Mouse (Mus musculus) forebrain, embryonic 14.5 days (tissue): ENCODE results near the gene Cdk4. TPM values are rescaled to one million over a fixed set of nuclear protein-coding genes. Genes with fewer than 3 reads are reported as not detected.

Source experiments
- ATAC-seq: fragments of 200-750 bp; cut with Nextera tagmentation; 2 replicates; pipeline ENCODE4 v1.8.0; 2017; ENCODE audit warnings: mild to moderate bottlenecking, moderate library complexity
- DNase-seq: peaks from one replicate; pipeline ENCODE4 v3.0.0-alpha.2; 2015; ENCODE audit warnings: low spot score
- H3K27ac ChIP-seq: fragments of 300-500 bp; sonication (generic); 2 replicates; pipeline ENCODE4 v1.5.1; 2014; ENCODE audit warnings: low read depth, mild to moderate bottlenecking, control low read depth, low read length, moderate library complexity
- H3K27me3 ChIP-seq: fragments of 300-500 bp; sonication (generic); replicated peaks from 2 replicates; pipeline ENCODE4 v1.6.1; 2014; ENCODE audit warnings: low read length, control low read depth, mixed read lengths; ENCODE audit not compliant: control insufficient read depth, insufficient read depth
- H3K36me3 ChIP-seq: fragments of 300-500 bp; sonication (generic); 2 replicates; pipeline ENCODE4 v1.6.1; 2014; ENCODE audit warnings: low read length, control low read depth; ENCODE audit not compliant: control insufficient read depth, insufficient read depth
- H3K4me1 ChIP-seq: fragments of 300-500 bp; sonication (generic); 2 replicates; pipeline ENCODE4 v1.6.1; 2014; ENCODE audit warnings: antibody characterized with exemption, low read length, control low read depth; ENCODE audit not compliant: control insufficient read depth, insufficient read depth
- H3K4me2 ChIP-seq: fragments of 300-500 bp; sonication (generic); 2 replicates; pipeline ENCODE4 v1.6.1; 2014; ENCODE audit warnings: mild to moderate bottlenecking, control low read depth, low read length
- H3K4me3 ChIP-seq: fragments of 300-500 bp; sonication (generic); 2 replicates; pipeline ENCODE4 v1.5.1; 2014; ENCODE audit warnings: low read depth, low read length, control low read depth
- H3K9ac ChIP-seq: fragments of 300-500 bp; sonication (generic); 2 replicates; pipeline ENCODE4 v1.6.1; 2014; ENCODE audit warnings: mild to moderate bottlenecking, low read length, control low read depth, moderate library complexity
- H3K9me3 ChIP-seq: fragments of 300-500 bp; sonication (generic); replicated peaks from 2 replicates; pipeline ENCODE4 v1.6.1; 2016; ENCODE audit warnings: low read length, control low read depth, mixed read lengths; ENCODE audit not compliant: control insufficient read depth
- WGBS: fragments of 180-500 bp; shearing (Covaris S2); extraction: QIAGEN DNeasy Blood & Tissue Kit; methylation state at CpG from one replicate; pipeline ENCODE4 v1.1.7; 2014; 5-methylcytosine and 5-hydroxymethylcytosine counted together
- polyA plus RNA-seq: library from polyadenylated mRNA; unstranded; fragments of >200 nt; fragmentation: Nextera tagmentation; extraction: Ambion mirVana; gene quantifications from 2 replicates; pipeline ENCODE4 v1.2.1, GENCODE M21; 2014

Gene Cdk4
- polyA plus RNA-seq, 1 experiment from 2014 or later, result 2,468 TPM

GRCm38 (mm10) chr10:127081996-127082620, 18.8 kb downstream of the Cdk4 start:
- WGBS, result 24% methylated on average over 8 of the region's 8 CpGs
- Histone ChIP-seq H3K9ac (peak overlapping the region; percentile 85), H3K9me3 (no peaks in the 10 kb centered on the region), H3K27me3 (peaks cover 37% of the 10 kb centered on the region), H3K36me3 (peaks cover 10% of the 10 kb centered on the region; the same call in 1 of the 2 replicates), H3K4me1 (peaks cover 31% of the 10 kb centered on the region), H3K4me3 (peak overlapping the region; percentile 74), H3K27ac (no peak overlapping the region), H3K4me2 (peak overlapping the region; percentile 97)
- DNase-seq (peak; percentile 84), ATAC-seq (peak; percentile 27)

- Histone ChIP-seq H3K4me2 (no peak overlapping the region), H3K4me3 (no peak overlapping the region), H3K9ac (no peak overlapping the region), H3K36me3 (peaks cover 10% of the 10 kb centered on the region; the same call in 1 of the 2 replicates), H3K4me1 (peaks cover 21% of the 10 kb centered on the region), H3K9me3 (no peaks in the 10 kb centered on the region), H3K27me3 (peaks cover 41% of the 10 kb centered on the region), H3K27ac (no peak overlapping the region)
- WGBS, result 43% methylated on average over 8 of the region's 8 CpGs
- ATAC-seq, result no peak
- DNase-seq, result no peak
These were observed 20.1 kb downstream of the Cdk4 start for GRCm38 (mm10) chr10:127083292-127083914.

GRCm38 (mm10) chr10:127083915-127084306, 20.6 kb downstream of the Cdk4 start:
- Histone ChIP-seq H3K27ac (no peak overlapping the region), H3K4me1 (peaks cover 20% of the 10 kb centered on the region), H3K9me3 (no peaks in the 10 kb centered on the region), H3K4me3 (no peak overlapping the region), H3K36me3 (peaks cover 10% of the 10 kb centered on the region; the same call in 1 of the 2 replicates), H3K4me2 (no peak overlapping the region), H3K9ac (no peak overlapping the region), H3K27me3 (peaks cover 43% of the 10 kb centered on the region)
- WGBS, result 40% methylated on average over 5 of the region's 5 CpGs
- ATAC-seq, result no peak
- DNase-seq, result no peak

- Histone ChIP-seq H3K4me2 (no peak overlapping the region), H3K4me1 (peaks cover 17% of the 10 kb centered on the region), H3K9ac (no peak overlapping the region), H3K4me3 (no peak overlapping the region), H3K27me3 (peaks cover 51% of the 10 kb centered on the region), H3K36me3 (peaks cover 10% of the 10 kb centered on the region; the same call in 1 of the 2 replicates), H3K27ac (no peak overlapping the region), H3K9me3 (no peaks in the 10 kb centered on the region)
- DNase-seq (no peak), ATAC-seq (no peak)
- 85% methylated on average over 9 of the region's 9 CpGs for WGBS
These were observed 21.7 kb downstream of the Cdk4 start for GRCm38 (mm10) chr10:127085052-127085451.

- WGBS, result 63% methylated on average over 6 of the region's 6 CpGs
- Histone ChIP-seq H3K36me3 (peaks cover 10% of the 10 kb centered on the region; the same call in 1 of the 2 replicates), H3K4me2 (no peak overlapping the region), H3K9me3 (no peaks in the 10 kb centered on the region), H3K4me3 (no peak overlapping the region), H3K27ac (no peak overlapping the region), H3K27me3 (peaks cover 51% of the 10 kb centered on the region), H3K9ac (no peak overlapping the region), H3K4me1 (peaks cover 15% of the 10 kb centered on the region)
- ATAC-seq (no peak), DNase-seq (no peak)
These were observed 22.3 kb downstream of the Cdk4 start for GRCm38 (mm10) chr10:127085633-127086032.

GRCm38 (mm10) chr10:127090560-127091411, 27.5 kb downstream of the Cdk4 start:
- H3K9me3 ChIP-seq, result no peaks in the 10 kb centered on the region
- peaks cover 18% of the 10 kb centered on the region for H3K4me1 ChIP-seq
- peaks cover 20% of the 10 kb centered on the region for H3K36me3 ChIP-seq
- 6% methylated on average over 57 of the region's 57 CpGs for WGBS
- ATAC-seq (peak; percentile 43), DNase-seq (peak; percentile 71)
- peaks cover 41% of the 10 kb centered on the region for H3K27me3 ChIP-seq
- no peak overlapping the region for H3K27ac ChIP-seq
- peak overlapping the region; percentile 48 for H3K9ac ChIP-seq
- H3K4me3 ChIP-seq, result peak overlapping the region; percentile 26
- peak overlapping the region; percentile 55 for H3K4me2 ChIP-seq

GRCm38 (mm10) chr10:127091507-127092396, 28.4 kb downstream of the Cdk4 start:
- DNase-seq (no peak), ATAC-seq (peak; percentile 57)
- Histone ChIP-seq H3K4me2 (peak overlapping the region; percentile 55), H3K9ac (peak overlapping the region; percentile 48), H3K4me1 (peaks cover 18% of the 10 kb centered on the region), H3K27ac (no peak overlapping the region), H3K27me3 (peaks cover 41% of the 10 kb centered on the region), H3K4me3 (peak overlapping the region; percentile 26), H3K9me3 (no peaks in the 10 kb centered on the region), H3K36me3 (peaks cover 30% of the 10 kb centered on the region)
- WGBS, result 5% methylated on average over 46 of the region's 51 CpGs

GRCm38 (mm10) chr10:127092742-127093141, 29.4 kb downstream of the Cdk4 start:
- WGBS, result 55% methylated on average over 4 of the region's 4 CpGs
- DNase-seq, result no peak
- Histone ChIP-seq H3K4me1 (peaks cover 18% of the 10 kb centered on the region), H3K27me3 (peaks cover 37% of the 10 kb centered on the region), H3K4me2 (no peak overlapping the region), H3K9me3 (no peaks in the 10 kb centered on the region), H3K9ac (no peak overlapping the region), H3K36me3 (peaks cover 37% of the 10 kb centered on the region), H3K4me3 (no peak overlapping the region), H3K27ac (no peak overlapping the region)
- no peak for ATAC-seq
